Mouse (Mus musculus) heart, postnatal 10 days (tissue): ENCODE measurements around the gene Ccdc172. TPM values are rescaled to one million over a fixed set of nuclear protein-coding genes. Genes with fewer than 3 reads are reported as not detected.

Experiments used
- DNase-seq, 2 experiments: peaks; one replicate each; pipeline ENCODE4 v3.0.0; 2021
- intact Hi-C: fragments of 180-260 bp; cut with DNase I; formaldehyde crosslinking; loops from one replicate; pipeline ENCODE4 v1.15.1; 2025
- total RNA-seq, 2 experiments: library from RNA; stranded (reverse); gene quantifications; 2 replicates each; pipeline ENCODE4 v1.2.3; 2021

The Ccdc172 gene
- total RNA-seq, 2 experiments from 2014 or later = not detected

- DNase-seq = no peak
- intact Hi-C loops = no loop called here
These were observed 50.6 kb downstream of the Ccdc172 start for GRCm38 (mm10) chr19:58562301-58562815.

- intact Hi-C loops = no loop called here
- no peak for DNase-seq
These were observed 59.8 kb downstream of the Ccdc172 start for GRCm38 (mm10) chr19:58571566-58571965.

- peak in 1 of 2 experiments; percentile 10 for DNase-seq
- intact Hi-C loops = no loop called here
These were observed 60.8 kb downstream of the Ccdc172 start for GRCm38 (mm10) chr19:58572429-58573071.

GRCm38 (mm10) chr19:58573072-58573438 lies 61.3 kb downstream of the Ccdc172 start:
- no peak for DNase-seq
- intact Hi-C loops = no loop called here

- intact Hi-C loops = loop anchor here (10.0 kb wide), 1 partner anchor 197 kb away; no protein-coding TSS in a partner anchor
- no peak for DNase-seq
These were observed 70.2 kb downstream of the Ccdc172 start for GRCm38 (mm10) chr19:58582018-58582417.

- intact Hi-C loops = loop anchor here (10.0 kb wide), 1 partner anchor 198 kb away; no protein-coding TSS in a partner anchor
- DNase-seq = no peak
These were observed 71.2 kb downstream of the Ccdc172 start for GRCm38 (mm10) chr19:58582956-58583355.

- intact Hi-C loops = loop anchor here (10.0 kb wide), 1 partner anchor 201 kb away; no protein-coding TSS in a partner anchor
- no peak for DNase-seq
These were observed 74.3 kb downstream of the Ccdc172 start for GRCm38 (mm10) chr19:58586046-58586445.

- DNase-seq = no peak
- intact Hi-C loops = no loop called here
These were observed 78.6 kb downstream of the Ccdc172 start for GRCm38 (mm10) chr19:58590251-58590936.

GRCm38 (mm10) chr19:58600381-58600780 lies 88.6 kb downstream of the Ccdc172 start:
- intact Hi-C loops = no loop called here
- DNase-seq = no peak

Other genes with a start within 250 kb of the Ccdc172 start
- gene Gfra1, start 56.1 kb upstream of the Ccdc172 start, total RNA-seq = 1 to 10 TPM; 3.3 to 3.5 TPM
- not detected for gene Pnlip, start 140.5 kb downstream of the Ccdc172 start, total RNA-seq
- under 1 TPM in 1 of 2 experiments, not detected in 1; 0.47 TPM for gene Pnliprp1, start 216.9 kb downstream of the Ccdc172 start, total RNA-seq
- not detected for gene Pnliprp2, start 247.7 kb downstream of the Ccdc172 start, total RNA-seq